Mouse (Mus musculus) embryonic stem cell, embryonic (primary cell): Measurements from ENCODE around the gene Btbd35f8.
"Not testable (repeated sequence)": the region's sequence is repeated elsewhere in the genome, so short reads cannot be mapped to it uniquely, and the experiment has no call there.

ENCODE experiments used
- CTCF ChIA-PET, 4 experiments: fragments of 300-600 bp in 2 of 4; fragments of 350-600 bp in 2 of 4; sonication (Branson Sonifier 250); formaldehyde crosslinking; loops; one replicate each; lab custom pipeline; 2022; ENCODE audit warnings: inconsistent platforms in 2 of 4; lab: Charles Lee
- POLR2A ChIA-PET, 4 experiments: fragments of 300-600 bp in 2 of 4; fragments of 350-600 bp in 2 of 4; sonication (Branson Sonifier 250); formaldehyde crosslinking; loops; one replicate each; lab custom pipeline; 2022; ENCODE audit warnings: antibody characterized with exemption in 4 of 4, inconsistent platforms in 1 of 4; lab: Charles Lee

The Btbd35f8 gene

GRCm38 (mm10) chrX:34450224-34450623, at the start of gene Btbd35f8:
Btbd35f8 (plus strand) TSS chrX:34450524.
- POLR2A ChIA-PET, CTCF ChIA-PET: not testable (repeated sequence)
